Mouse (Mus musculus) heart, postnatal 0 days (tissue): Measurements from ENCODE around the gene 9530068E07Rik. TPM values are rescaled to one million over a fixed set of nuclear protein-coding genes. Genes with fewer than 3 reads are reported as not detected.

Source experiments
- ATAC-seq: fragments of 200-750 bp; cut with Nextera tagmentation; 2 replicates; pipeline ENCODE4 v1.8.0; 2017; ENCODE audit warnings: low read depth, moderate number of reproducible peaks, moderate library complexity; ENCODE audit not compliant: insufficient read depth
- DNase-seq: peaks from one replicate; pipeline ENCODE4 v3.0.0-alpha.2; 2016; ENCODE audit warnings: low spot score
- H3K27ac ChIP-seq: fragments of 300-500 bp; sonication (generic); 2 replicates; pipeline ENCODE4 v1.5.1; 2014; ENCODE audit warnings: low read depth, mild to moderate bottlenecking
- H3K27me3 ChIP-seq: fragments of 300-500 bp; sonication (generic); 2 replicates; pipeline ENCODE4 v1.6.1; 2014; ENCODE audit warnings: low read length, mixed read lengths; ENCODE audit not compliant: control insufficient read depth, insufficient read depth
- H3K36me3 ChIP-seq: fragments of 300-500 bp; sonication (generic); replicated peaks from 2 replicates; pipeline ENCODE4 v1.6.1; 2014; ENCODE audit warnings: low read length, mixed read lengths; ENCODE audit not compliant: control insufficient read depth, insufficient read depth
- H3K4me1 ChIP-seq: fragments of 300-500 bp; sonication (generic); 2 replicates; pipeline ENCODE4 v1.6.1; 2014; ENCODE audit warnings: antibody characterized with exemption; ENCODE audit not compliant: control insufficient read depth, insufficient read depth
- H3K4me2 ChIP-seq: fragments of 300-500 bp; sonication (generic); 2 replicates; pipeline ENCODE4 v1.6.1; 2014; ENCODE audit warnings: low read depth, mild to moderate bottlenecking, low read length, moderate library complexity
- H3K4me3 ChIP-seq: fragments of 300-500 bp; sonication (generic); 2 replicates; pipeline ENCODE4 v1.5.1; 2014; ENCODE audit warnings: low read depth, low read length
- H3K9ac ChIP-seq: fragments of 300-500 bp; sonication (generic); replicated peaks from 2 replicates; pipeline ENCODE4 v1.6.1; 2014; ENCODE audit warnings: low read depth, low read length, mixed read lengths
- H3K9me3 ChIP-seq: fragments of 300-500 bp; sonication (generic); replicated peaks from 2 replicates; pipeline ENCODE4 v1.6.1; 2016; ENCODE audit warnings: low read length; ENCODE audit not compliant: control insufficient read depth
- CTCF ChIP-seq: IDR thresholded peaks from 2 replicates; pipeline ENCODE4 v1.5.1; 2016; ENCODE audit warnings: antibody characterized with exemption, control low read depth, low read depth
- EP300 ChIP-seq: IDR thresholded peaks from 2 replicates; pipeline ENCODE4 v1.6.1; 2016; ENCODE audit warnings: antibody characterized with exemption, low read depth
- WGBS: fragments of 180-500 bp; shearing (Covaris S2); extraction: QIAGEN DNeasy Blood & Tissue Kit; methylation state at CpG from one replicate; pipeline ENCODE4 v1.1.7; 2014; 5-methylcytosine and 5-hydroxymethylcytosine counted together
- polyA plus RNA-seq: library from polyadenylated mRNA; unstranded; fragments of >200 nt; fragmentation: Nextera tagmentation; extraction: Ambion mirVana; gene quantifications from 2 replicates; pipeline ENCODE4 v1.2.1, GENCODE M21; 2015
- total RNA-seq: library from RNA; depleted of rRNA; stranded (reverse); fragments of >200 nt; gene quantifications from 2 replicates; pipeline ENCODE4 v1.2.3, GENCODE M21; 2014; ENCODE audit warnings: low replicate concordance; rRNA removed

The 9530068E07Rik gene
- total and polyA plus RNA-seq, 2 experiments from 2014 or later, result 133 to 149 TPM

GRCm38 (mm10) chr11:52458281-52458680 is 62.1 kb downstream of the 9530068E07Rik start:
- H3K36me3 ChIP-seq, result no peaks in the 10 kb centered on the region
- no peak overlapping the region for H3K9ac ChIP-seq
- no peak overlapping the region for H3K4me2 ChIP-seq
- no peaks in the 10 kb centered on the region for H3K9me3 ChIP-seq
- TF ChIP-seq EP300, result no peak
- no peak for TF ChIP-seq CTCF
- ATAC-seq, result no peak
- H3K27ac ChIP-seq, result no peak overlapping the region
- H3K4me3 ChIP-seq, result no peak overlapping the region
- H3K27me3 ChIP-seq, result no peaks in the 10 kb centered on the region
- 79% methylated on average over 5 of the region's 5 CpGs for WGBS
- H3K4me1 ChIP-seq, result no peaks in the 10 kb centered on the region
- no peak for DNase-seq

Other genes starting within 250 kb of the 9530068E07Rik start
- not detected in 2 replicates for gene Olfr1371, start 182.4 kb upstream of the 9530068E07Rik start, total RNA-seq
- not detected in 2 replicates for gene Olfr1371, start 182.4 kb upstream of the 9530068E07Rik start, polyA plus RNA-seq
- 158 and 163 TPM in 2 replicates for gene Skp1a, start 164.4 kb upstream of the 9530068E07Rik start, total RNA-seq
- 492 and 524 TPM in 2 replicates for gene Skp1a, start 164.4 kb upstream of the 9530068E07Rik start, polyA plus RNA-seq
- gene Tcf7, start 113.4 kb upstream of the 9530068E07Rik start, total RNA-seq, result 0.15 and 5.2 TPM in 2 replicates
- 0.88 and 1.1 TPM in 2 replicates for gene Tcf7, start 113.4 kb upstream of the 9530068E07Rik start, polyA plus RNA-seq
- 478 and 528 TPM in 2 replicates for gene Vdac1, start 35.6 kb upstream of the 9530068E07Rik start, total RNA-seq
- 627 and 646 TPM in 2 replicates for gene Vdac1, start 35.6 kb upstream of the 9530068E07Rik start, polyA plus RNA-seq